Mouse (Mus musculus): Measurements from ENCODE around the gene Tmcc1. TPM values are rescaled to one million over a fixed set of nuclear protein-coding genes. Genes with fewer than 3 reads are reported as not detected.

The Tmcc1 gene
- total RNA-seq, 2 experiments from 2014 or later: 26.0 to 26.4 TPM

- DNase-seq: no peak
Observed at GRCm38 (mm10) chr6:115969952-115970351, 223.3 kb downstream of the Tmcc1 start.

GRCm38 (mm10) chr6:115969103-115969502 lies 224.2 kb downstream of the Tmcc1 start:
- DNase-seq: no peak

GRCm38 (mm10) chr6:115968700-115969099 lies 224.6 kb downstream of the Tmcc1 start:
- DNase-seq: no peak

Other genes starting within 250 kb of the Tmcc1 start
- not detected for gene H1foo, start 248.5 kb downstream of the Tmcc1 start, total RNA-seq (2021)
- 100 to 1,000 TPM; 191 to 208 TPM for gene Plxnd1, start 198.5 kb downstream of the Tmcc1 start, total RNA-seq (2021)
- gene Washc2, start 14.6 kb upstream of the Tmcc1 start, total RNA-seq (2021): 10 to 100 TPM; 35.9 to 36.0 TPM
- 1 to 10 TPM; 6.0 to 7.5 TPM for gene Zfand4, start 70.7 kb upstream of the Tmcc1 start, total RNA-seq (2021)
- gene March8, start 144.5 kb upstream of the Tmcc1 start, total RNA-seq (2021): 10 to 100 TPM; 42.2 to 43.0 TPM